Mouse (Mus musculus) hindbrain, postnatal 0 days (tissue): ENCODE measurements around the gene Lipt2. TPM values are rescaled to one million over a fixed set of nuclear protein-coding genes. Genes with fewer than 3 reads are reported as not detected.
A peak's percentile ranks its signal among the peaks of the same experiment; 100 is the strongest.

Source experiments
- ATAC-seq: fragments of 200-750 bp; cut with Nextera tagmentation; 2 replicates; pipeline ENCODE4 v1.8.0; 2017; ENCODE audit warnings: mild to moderate bottlenecking, moderate TSS enrichment, moderate library complexity
- DNase-seq: peaks from one replicate; pipeline ENCODE4 v3.0.0-alpha.2; 2015; ENCODE audit warnings: low spot score
- H3K27ac ChIP-seq: fragments of 300-500 bp; sonication (generic); 2 replicates; pipeline ENCODE4 v1.5.1; 2014; ENCODE audit warnings: mild to moderate bottlenecking
- H3K27me3 ChIP-seq: fragments of 300-500 bp; sonication (generic); 2 replicates; pipeline ENCODE4 v1.6.1; 2014; ENCODE audit warnings: low read length, mixed read lengths; ENCODE audit not compliant: insufficient read depth
- H3K36me3 ChIP-seq: fragments of 300-500 bp; sonication (generic); 2 replicates; pipeline ENCODE4 v1.6.1; 2014; ENCODE audit warnings: low read length, mixed read lengths; ENCODE audit not compliant: insufficient read depth
- H3K4me1 ChIP-seq: fragments of 300-500 bp; sonication (generic); 2 replicates; pipeline ENCODE4 v1.6.1; 2014; ENCODE audit warnings: antibody characterized with exemption, low read length, mixed read lengths; ENCODE audit not compliant: insufficient read depth
- H3K4me2 ChIP-seq: fragments of 300-500 bp; sonication (generic); 2 replicates; pipeline ENCODE4 v1.6.1; 2014; ENCODE audit warnings: low read depth, mild to moderate bottlenecking, low read length, moderate library complexity, mixed read lengths
- H3K4me3 ChIP-seq: fragments of 300-500 bp; sonication (generic); 2 replicates; pipeline ENCODE4 v1.5.1; 2014; ENCODE audit warnings: low read length
- H3K9ac ChIP-seq: fragments of 300-500 bp; sonication (generic); replicated peaks from 2 replicates; pipeline ENCODE4 v1.6.1; 2014; ENCODE audit warnings: mild to moderate bottlenecking, low read length, moderate library complexity, mixed read lengths
- H3K9me3 ChIP-seq: fragments of 300-500 bp; sonication (generic); 2 replicates; pipeline ENCODE4 v1.6.1; 2016; ENCODE audit warnings: low read length, mixed read lengths
- CTCF ChIP-seq: IDR thresholded peaks from 2 replicates; pipeline ENCODE4 v1.5.1; 2016; ENCODE audit warnings: antibody characterized with exemption, control low read depth, low read depth
- WGBS: fragments of 180-500 bp; shearing (Covaris S2); extraction: QIAGEN DNeasy Blood & Tissue Kit; methylation state at CpG from one replicate; pipeline ENCODE4 v1.1.7; 2014; 5-methylcytosine and 5-hydroxymethylcytosine counted together
- polyA plus RNA-seq: library from polyadenylated mRNA; unstranded; fragments of >200 nt; fragmentation: Nextera tagmentation; extraction: Ambion mirVana; gene quantifications from 2 replicates; pipeline ENCODE4 v1.2.1, GENCODE M21; 2015
- total RNA-seq: library from RNA; depleted of rRNA; stranded (reverse); fragments of >200 nt; gene quantifications from 2 replicates; pipeline ENCODE4 v1.2.3, GENCODE M21; 2014

The Lipt2 gene
- total and polyA plus RNA-seq, 2 experiments from 2014 or later = 19.5 to 20.1 TPM

DNA sequence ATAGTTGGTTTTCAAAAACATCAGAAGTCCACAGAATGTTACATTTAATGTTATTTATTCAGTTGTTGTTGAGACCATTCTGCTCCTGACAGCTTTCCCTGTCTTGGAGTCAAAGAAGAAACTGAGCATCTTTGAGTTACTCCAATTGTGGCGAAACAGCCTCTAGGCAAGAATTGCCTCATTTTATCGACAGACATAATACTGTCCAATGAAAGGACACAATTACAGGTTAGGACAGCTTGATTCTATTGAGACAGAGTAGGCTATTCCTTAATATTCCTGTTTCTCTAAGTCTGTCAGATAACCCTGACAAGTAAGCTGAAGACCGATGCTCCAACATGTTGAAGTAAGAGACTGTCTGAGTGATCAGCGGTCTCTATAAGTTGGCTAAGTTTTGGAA is 21.0 kb upstream of the Lipt2 start:
- Histone ChIP-seq H3K27ac (no peak overlapping the region), H3K36me3 (no peaks in the 10 kb centered on the region), H3K4me1 (no peaks in the 10 kb centered on the region), H3K9ac (no peak overlapping the region), H3K9me3 (no peaks in the 10 kb centered on the region), H3K4me3 (no peak overlapping the region), H3K4me2 (no peak overlapping the region), H3K27me3 (no peaks in the 10 kb centered on the region)
- WGBS = 95% methylated on average over 4 of the region's 4 CpGs
- ATAC-seq (no peak), DNase-seq (no peak)
- TF ChIP-seq CTCF = no peak

DNA sequence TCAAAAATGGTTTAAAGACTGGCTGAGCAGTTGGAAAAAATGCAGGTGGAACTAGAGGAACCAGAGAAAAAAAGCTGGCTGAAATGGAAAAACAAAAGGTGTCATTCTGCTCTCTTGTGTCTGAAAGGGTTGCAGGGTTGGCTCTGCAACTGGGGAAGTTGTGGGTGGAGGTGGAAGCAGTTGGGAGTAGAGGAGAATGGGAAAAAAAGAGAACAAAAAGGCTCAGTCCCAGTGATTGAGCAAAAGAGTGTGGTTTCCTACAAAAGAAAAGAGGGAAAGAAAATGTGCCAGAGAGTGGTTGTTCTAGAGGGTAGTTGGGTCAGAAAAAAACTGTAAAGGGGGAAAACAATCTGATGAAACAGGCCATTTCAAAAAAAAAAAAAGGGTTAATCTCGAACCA is 18.5 kb upstream of the Lipt2 start:
- Histone ChIP-seq H3K36me3 (no peaks in the 10 kb centered on the region), H3K4me2 (no peak overlapping the region), H3K4me3 (no peak overlapping the region), H3K4me1 (no peaks in the 10 kb centered on the region), H3K27ac (no peak overlapping the region), H3K27me3 (no peaks in the 10 kb centered on the region), H3K9me3 (no peaks in the 10 kb centered on the region), H3K9ac (no peak overlapping the region)
- no peak for TF ChIP-seq CTCF
- ATAC-seq (no peak), DNase-seq (no peak)
- 52% methylated on average over 1 of the region's 1 CpGs for WGBS

DNA sequence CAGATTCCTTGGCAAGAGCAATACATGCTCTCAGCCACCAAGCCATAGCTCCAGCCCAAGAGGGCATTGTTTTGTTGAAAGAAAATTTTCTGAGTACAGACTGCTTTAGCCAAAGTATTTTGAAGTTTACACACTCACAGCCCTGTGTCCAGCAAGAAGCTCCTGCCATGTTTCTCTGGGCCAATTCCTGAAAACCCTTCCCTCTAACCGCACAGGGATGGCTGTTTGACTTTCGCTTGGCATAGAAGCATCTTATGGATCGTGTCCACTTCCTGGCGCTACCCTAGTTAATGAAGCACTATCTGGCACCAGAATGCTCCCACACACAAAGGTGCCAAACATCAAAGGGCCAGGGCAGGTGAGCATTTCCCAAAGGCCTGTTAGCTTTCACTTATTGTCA is 10.5 kb upstream of the Lipt2 start:
- no peak for DNase-seq

DNA sequence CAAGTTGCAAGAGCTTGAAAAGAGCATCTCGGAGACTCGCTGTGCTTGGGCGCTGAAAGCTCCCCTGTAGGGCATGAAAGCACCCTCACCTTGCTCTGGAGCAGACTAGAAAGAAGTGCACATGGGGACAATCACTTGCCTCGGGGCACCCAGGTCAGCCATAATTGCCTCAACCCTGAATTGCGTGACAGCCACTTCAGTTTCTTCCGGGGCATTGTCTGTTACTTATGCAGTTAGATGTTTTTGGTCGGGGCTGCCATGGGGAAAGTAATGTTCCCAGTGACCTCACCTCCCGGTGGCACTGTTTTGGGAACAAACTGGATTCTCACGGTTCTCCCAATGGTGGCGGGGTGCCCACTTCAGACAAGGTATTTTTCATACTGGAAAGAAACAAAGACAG is 9.0 kb upstream of the Lipt2 start:
- Histone ChIP-seq H3K27ac (no peak overlapping the region), H3K36me3 (no peaks in the 10 kb centered on the region), H3K4me1 (no peaks in the 10 kb centered on the region), H3K4me3 (no peak overlapping the region), H3K4me2 (no peak overlapping the region), H3K9ac (no peak overlapping the region), H3K27me3 (no peaks in the 10 kb centered on the region), H3K9me3 (no peaks in the 10 kb centered on the region)
- DNase-seq (no peak), ATAC-seq (no peak)
- TF ChIP-seq CTCF = no peak
- 40% methylated on average over 10 of the region's 10 CpGs for WGBS

More for the DNA sequence above, 10.5 kb upstream of the Lipt2 start:
- no peak overlapping the region for H3K9ac ChIP-seq
- H3K27me3 ChIP-seq = no peaks in the 10 kb centered on the region
- no peak for TF ChIP-seq CTCF
- H3K4me3 ChIP-seq = no peak overlapping the region
- no peaks in the 10 kb centered on the region for H3K4me1 ChIP-seq
- no peak overlapping the region for H3K27ac ChIP-seq
- H3K9me3 ChIP-seq = no peaks in the 10 kb centered on the region
- WGBS = 92% methylated on average over 4 of the region's 4 CpGs
- ATAC-seq = no peak
- H3K36me3 ChIP-seq = no peaks in the 10 kb centered on the region
- no peak overlapping the region for H3K4me2 ChIP-seq

DNA sequence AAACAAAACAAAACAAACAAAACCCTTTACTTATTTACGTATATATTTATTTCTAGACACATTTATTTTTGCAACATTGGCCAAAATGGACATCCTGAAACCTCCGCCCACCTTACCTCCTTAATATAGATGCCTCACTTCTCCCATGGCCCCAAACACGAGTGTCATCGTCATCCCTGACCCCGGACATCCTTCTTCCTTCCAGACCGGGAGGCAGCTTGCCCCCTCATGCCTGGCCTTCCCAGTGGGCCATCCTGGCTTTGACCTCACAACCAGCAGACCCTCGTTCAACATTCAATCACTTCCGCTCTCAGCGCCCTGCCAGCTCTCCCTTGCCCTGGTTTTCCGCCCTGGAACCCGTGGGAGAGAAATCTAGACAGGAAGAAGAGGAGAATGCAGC is 8.5 kb upstream of the Lipt2 start:
- Histone ChIP-seq H3K9me3 (no peaks in the 10 kb centered on the region), H3K9ac (no peak overlapping the region), H3K27me3 (no peaks in the 10 kb centered on the region), H3K4me3 (no peak overlapping the region), H3K27ac (no peak overlapping the region), H3K4me1 (no peaks in the 10 kb centered on the region), H3K36me3 (no peaks in the 10 kb centered on the region), H3K4me2 (no peak overlapping the region)
- ATAC-seq = no peak
- DNase-seq = no peak
- WGBS = 75% methylated on average over 11 of the region's 11 CpGs
- no peak for TF ChIP-seq CTCF

DNA sequence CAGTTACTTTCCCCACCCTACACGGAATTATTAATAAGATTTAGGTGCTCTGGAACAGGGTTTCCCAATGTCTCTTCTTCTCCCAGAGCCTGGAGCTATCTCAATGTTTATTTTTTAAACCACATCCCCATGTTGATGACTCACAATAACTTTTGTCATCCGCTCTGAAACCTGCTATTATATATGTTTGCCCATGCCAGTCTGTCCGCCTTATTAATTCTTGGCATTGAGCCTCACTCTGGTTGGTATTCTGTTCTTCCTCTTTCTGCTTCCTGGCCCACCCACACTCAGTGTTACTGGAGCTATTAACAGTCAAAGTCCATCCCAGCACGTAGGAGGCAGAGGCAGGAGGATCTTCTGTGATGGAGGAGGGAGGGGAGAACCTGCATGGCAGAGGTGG is 1.4 kb upstream of the Lipt2 start:
- no peak for ATAC-seq
- Histone ChIP-seq H3K27ac (no peak overlapping the region), H3K4me2 (no peak overlapping the region), H3K36me3 (no peaks in the 10 kb centered on the region), H3K27me3 (no peaks in the 10 kb centered on the region), H3K9ac (no peak overlapping the region), H3K9me3 (no peaks in the 10 kb centered on the region), H3K4me3 (no peak overlapping the region), H3K4me1 (peaks cover 3% of the 10 kb centered on the region; the same call in 1 of the 2 replicates)
- no peak for TF ChIP-seq CTCF
- no peak for DNase-seq
- WGBS = 64% methylated on average over 4 of the region's 4 CpGs

DNA sequence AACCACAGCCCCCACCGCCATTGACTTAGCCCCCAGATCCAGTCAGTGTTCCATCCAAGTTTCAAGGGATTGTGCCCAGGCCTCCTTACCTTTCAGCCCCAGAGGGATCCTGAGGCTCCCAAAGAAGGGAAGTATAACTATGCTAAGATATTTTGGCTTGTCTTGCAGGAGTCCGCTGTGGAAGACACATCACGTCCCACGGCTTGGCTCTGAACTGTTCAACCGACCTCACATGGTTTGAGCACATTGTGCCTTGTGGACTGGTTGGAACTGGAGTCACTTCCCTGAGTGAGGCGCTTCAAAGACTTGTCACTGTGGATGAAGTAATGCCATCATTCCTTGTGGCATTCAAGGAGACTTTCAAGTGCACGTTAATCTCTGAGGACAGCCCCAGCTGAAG is 929 bp downstream of the Lipt2 start:
- H3K9me3 ChIP-seq = no peaks in the 10 kb centered on the region
- H3K36me3 ChIP-seq = no peaks in the 10 kb centered on the region
- WGBS = 61% methylated on average over 7 of the region's 7 CpGs
- H3K4me1 ChIP-seq = peaks cover 3% of the 10 kb centered on the region; the same call in 1 of the 2 replicates
- peak; percentile 21; the same call in 1 of the 2 replicates for ATAC-seq
- no peaks in the 10 kb centered on the region for H3K27me3 ChIP-seq
- peak overlapping the region; percentile 95; the same call in 1 of the 2 replicates for H3K27ac ChIP-seq
- peak overlapping the region; percentile 80 for H3K4me3 ChIP-seq
- no peak for TF ChIP-seq CTCF
- peak; percentile 17 for DNase-seq
- H3K4me2 ChIP-seq = peak overlapping the region; percentile 92
- peak overlapping the region; percentile 84 for H3K9ac ChIP-seq
